Mouse (Mus musculus) adrenal gland, postnatal 36 days (tissue): ENCODE measurements around the gene Arhgap28. TPM values are rescaled to one million over a fixed set of nuclear protein-coding genes. Genes with fewer than 3 reads are reported as not detected.

Experiments used
- DNase-seq, 2 experiments: peaks; one replicate each; pipeline ENCODE4 v3.0.0; 2021; ENCODE audit warnings: mixed read lengths in 1 of 2
- long read RNA-seq, 2 experiments: library from polyadenylated mRNA; stranded (forward); transcript quantifications; one replicate each; pipeline ENCODE4 v2.0.0; 2021; ENCODE audit warnings: borderline sequencing depth in 2 of 2
- total RNA-seq, 2 experiments: library from RNA; stranded (reverse); gene quantifications; 2 replicates each; pipeline ENCODE4 v1.2.3; 2021

The Arhgap28 gene
- 10 to 100 TPM; 14.9 to 18.4 TPM for total RNA-seq
- long read RNA-seq, experiment 1, full-length matches to known transcripts = 2 of 6 reads
- long read RNA-seq, experiment 1, partial matches to known transcripts = 2 of 6 reads
- long read RNA-seq, experiment 1, other reads (novel, unspliced or antisense) = 2 of 6 reads
- long read RNA-seq, experiment 2, partial matches to known transcripts = 1 of 1 reads
- long read RNA-seq, experiment 2, other reads (novel, unspliced or antisense) = 0 of 1 reads

GRCm38 (mm10) chr17:68003741-68004560 is at the start of gene Arhgap28:
Gene Arhgap28, minus strand, starts transcription at chr17:68004120.
- DNase-seq = peak; percentile 96

GRCm38 (mm10) chr17:68046341-68046675 is 42.4 kb upstream of the Arhgap28 start:
- no peak for DNase-seq

- DNase-seq = no peak
These were observed 41.9 kb upstream of the Arhgap28 start for GRCm38 (mm10) chr17:68045655-68046340.

- DNase-seq = no peak
These were observed 38.5 kb upstream of the Arhgap28 start for GRCm38 (mm10) chr17:68042377-68042776.

GRCm38 (mm10) chr17:68037011-68037410 is 33.1 kb upstream of the Arhgap28 start:
- no peak for DNase-seq

- no peak for DNase-seq
These were observed 25.6 kb upstream of the Arhgap28 start for GRCm38 (mm10) chr17:68029495-68029894.

- no peak for DNase-seq
These were observed 24.6 kb upstream of the Arhgap28 start for GRCm38 (mm10) chr17:68028519-68028918.

GRCm38 (mm10) chr17:68024327-68024726 is 20.4 kb upstream of the Arhgap28 start:
- no peak for DNase-seq

- no peak for DNase-seq
These were observed 15.6 kb upstream of the Arhgap28 start for GRCm38 (mm10) chr17:68019466-68020065.

- DNase-seq = no peak
These were observed 13.2 kb upstream of the Arhgap28 start for GRCm38 (mm10) chr17:68017095-68017494.

GRCm38 (mm10) chr17:68011606-68012005 is 7.7 kb upstream of the Arhgap28 start:
- no peak for DNase-seq

- DNase-seq = no peak
These were observed 6.1 kb upstream of the Arhgap28 start for GRCm38 (mm10) chr17:68010041-68010440.

GRCm38 (mm10) chr17:68004581-68005330 is 836 bp upstream of the Arhgap28 start:
- DNase-seq = no peak

- no peak for DNase-seq
These were observed 1.0 kb downstream of the Arhgap28 start for GRCm38 (mm10) chr17:68002608-68003595.

GRCm38 (mm10) chr17:67999801-68000200 is 4.1 kb downstream of the Arhgap28 start:
- DNase-seq = no peak

GRCm38 (mm10) chr17:67996769-67997155 is 7.2 kb downstream of the Arhgap28 start:
- DNase-seq = no peak

- DNase-seq = peak; percentile 49 to 57
These were observed 7.7 kb downstream of the Arhgap28 start for GRCm38 (mm10) chr17:67996097-67996768.

- DNase-seq = no peak
These were observed 8.6 kb downstream of the Arhgap28 start for GRCm38 (mm10) chr17:67995277-67995819.

- no peak for DNase-seq
These were observed 9.1 kb downstream of the Arhgap28 start for GRCm38 (mm10) chr17:67994861-67995260.
